Mouse (Mus musculus): Measurements from ENCODE around the gene Abhd5. TPM values are rescaled to one million over a fixed set of nuclear protein-coding genes. Genes with fewer than 3 reads are reported as not detected.

Abhd5 gene
- 17.7 TPM for polyA plus RNA-seq (2017; shearing (Covaris generic))

GRCm38 (mm10) chr9:122351303-122352024 is at the start of gene Abhd5:
TSS of gene Abhd5 (plus strand) at chr9:122351608.

Other genes with a start within 250 kb of the Abhd5 start
- 102 TPM for gene Snrk, start 234.3 kb upstream of the Abhd5 start, polyA plus RNA-seq (2017; shearing (Covaris generic))
- gene Ano10, start 57.2 kb upstream of the Abhd5 start, polyA plus RNA-seq (2017; shearing (Covaris generic)) = 39.8 TPM

Measured in activated CD4-positive, CD25-positive, alpha-beta regulatory T cell, adult 9 weeks (primary cell).